Mouse (Mus musculus) kidney, embryonic 14.5 days (tissue): Measurements from ENCODE around the gene Gls. TPM values are rescaled to one million over a fixed set of nuclear protein-coding genes. Genes with fewer than 3 reads are reported as not detected.

Experiments used
- ATAC-seq: fragments of 200-750 bp; cut with Nextera tagmentation; 2 replicates; pipeline ENCODE4 v1.8.0; 2017; ENCODE audit warnings: moderate number of reproducible peaks, mild to moderate bottlenecking, moderate TSS enrichment, moderate library complexity; ENCODE audit not compliant: low FRiP score, low TSS enrichment
- H3K27ac ChIP-seq: fragments of 300-500 bp; sonication (generic); 2 replicates; pipeline ENCODE4 v1.5.1; 2014; ENCODE audit warnings: low read depth, mild to moderate bottlenecking, low read length, moderate library complexity, mixed read lengths
- H3K27me3 ChIP-seq: fragments of 300-500 bp; sonication (generic); 2 replicates; pipeline ENCODE4 v1.6.1; 2014; ENCODE audit warnings: mild to moderate bottlenecking, low read length; ENCODE audit not compliant: control insufficient read depth, insufficient read depth
- H3K36me3 ChIP-seq: fragments of 300-500 bp; sonication (generic); 2 replicates; pipeline ENCODE4 v1.6.1; 2014; ENCODE audit warnings: low read length, mixed read lengths; ENCODE audit not compliant: control insufficient read depth, insufficient read depth
- H3K4me1 ChIP-seq: fragments of 300-500 bp; sonication (generic); 2 replicates; pipeline ENCODE4 v1.6.1; 2014; ENCODE audit warnings: low read length, mixed read lengths; ENCODE audit not compliant: control insufficient read depth, insufficient read depth
- H3K4me2 ChIP-seq: fragments of 300-500 bp; sonication (generic); replicated peaks from 2 replicates; pipeline ENCODE4 v1.6.1; 2014; ENCODE audit warnings: low read depth, mild to moderate bottlenecking, low read length
- H3K4me3 ChIP-seq: fragments of 300-500 bp; sonication (generic); 2 replicates; pipeline ENCODE4 v1.5.1; 2014; ENCODE audit warnings: mild to moderate bottlenecking, low read length
- H3K9ac ChIP-seq: fragments of 300-500 bp; sonication (generic); 2 replicates; pipeline ENCODE4 v1.6.1; 2014; ENCODE audit warnings: low read depth, mild to moderate bottlenecking, low read length, moderate library complexity
- H3K9me3 ChIP-seq: fragments of 300-500 bp; sonication (generic); 2 replicates; pipeline ENCODE4 v1.6.1; 2016; ENCODE audit warnings: low read length; ENCODE audit not compliant: control insufficient read depth
- WGBS: fragments of 180-500 bp; shearing (Covaris S2); extraction: QIAGEN DNeasy Blood & Tissue Kit; methylation state at CpG from one replicate; pipeline ENCODE4 v1.1.7; 2014; 5-methylcytosine and 5-hydroxymethylcytosine counted together
- polyA plus RNA-seq: library from polyadenylated mRNA; unstranded; fragments of >200 nt; fragmentation: Nextera tagmentation; extraction: Ambion mirVana; gene quantifications from 2 replicates; pipeline ENCODE4 v1.2.1, GENCODE M21; 2014

Gls gene
- polyA plus RNA-seq, 1 experiment from 2014 or later, result 37.1 TPM

GRCm38 (mm10) chr1:52267606-52268005 is 34.6 kb upstream of the Gls start:
- no peaks in the 10 kb centered on the region for H3K9me3 ChIP-seq
- H3K36me3 ChIP-seq, result no peaks in the 10 kb centered on the region
- no peak overlapping the region for H3K27ac ChIP-seq
- H3K4me1 ChIP-seq, result no peaks in the 10 kb centered on the region
- 52% methylated on average over 3 of the region's 3 CpGs for whole genome bisulfite sequencing
- H3K4me3 ChIP-seq, result no peak overlapping the region
- ATAC-seq, result no peak
- no peak overlapping the region for H3K4me2 ChIP-seq
- no peaks in the 10 kb centered on the region for H3K27me3 ChIP-seq
- H3K9ac ChIP-seq, result no peak overlapping the region

GRCm38 (mm10) chr1:52265886-52266516 is 33.0 kb upstream of the Gls start:
- H3K27ac ChIP-seq, result no peak overlapping the region

GRCm38 (mm10) chr1:52264290-52264689 is 31.3 kb upstream of the Gls start:
- H3K27ac ChIP-seq, result no peak overlapping the region
- no peaks in the 10 kb centered on the region for H3K9me3 ChIP-seq
- WGBS, result 56% methylated on average over 3 of the region's 3 CpGs
- H3K9ac ChIP-seq, result no peak overlapping the region
- H3K4me3 ChIP-seq, result no peak overlapping the region
- ATAC-seq, result no peak
- no peak overlapping the region for H3K4me2 ChIP-seq
- H3K36me3 ChIP-seq, result no peaks in the 10 kb centered on the region
- no peaks in the 10 kb centered on the region for H3K27me3 ChIP-seq
- no peaks in the 10 kb centered on the region for H3K4me1 ChIP-seq

More at GRCm38 (mm10) chr1:52265886-52266516, 33.0 kb upstream of the Gls start:
- Histone ChIP-seq H3K9me3 (no peaks in the 10 kb centered on the region), H3K9ac (no peak overlapping the region), H3K4me3 (no peak overlapping the region), H3K4me1 (no peaks in the 10 kb centered on the region), H3K36me3 (no peaks in the 10 kb centered on the region), H3K4me2 (no peak overlapping the region), H3K27me3 (no peaks in the 10 kb centered on the region)
- no peak for ATAC-seq
- 77% methylated on average over 3 of the region's 3 CpGs for WGBS

- no peak overlapping the region for H3K27ac ChIP-seq
Measured at GRCm38 (mm10) chr1:52260354-52261090, 27.5 kb upstream of the Gls start.

GRCm38 (mm10) chr1:52258006-52258749 is 25.1 kb upstream of the Gls start:
- H3K4me1 ChIP-seq, result no peaks in the 10 kb centered on the region
- H3K36me3 ChIP-seq, result no peaks in the 10 kb centered on the region
- no peak overlapping the region for H3K9ac ChIP-seq
- no peaks in the 10 kb centered on the region for H3K27me3 ChIP-seq
- no peak overlapping the region for H3K4me3 ChIP-seq
- H3K27ac ChIP-seq, result no peak overlapping the region
- WGBS, result 82% methylated on average over 9 of the region's 9 CpGs
- no peak for ATAC-seq
- no peaks in the 10 kb centered on the region for H3K9me3 ChIP-seq
- no peak overlapping the region for H3K4me2 ChIP-seq

More at GRCm38 (mm10) chr1:52260354-52261090, 27.5 kb upstream of the Gls start:
- no peaks in the 10 kb centered on the region for H3K4me1 ChIP-seq
- no peak overlapping the region for H3K4me2 ChIP-seq
- H3K27me3 ChIP-seq, result no peaks in the 10 kb centered on the region
- H3K9me3 ChIP-seq, result no peaks in the 10 kb centered on the region
- no peak overlapping the region for H3K4me3 ChIP-seq
- H3K36me3 ChIP-seq, result no peaks in the 10 kb centered on the region
- 93% methylated on average over 4 of the region's 4 CpGs for WGBS
- no peak overlapping the region for H3K9ac ChIP-seq
- ATAC-seq, result no peak

GRCm38 (mm10) chr1:52256916-52257315 is 23.9 kb upstream of the Gls start:
- H3K4me3 ChIP-seq, result no peak overlapping the region
- H3K9me3 ChIP-seq, result no peaks in the 10 kb centered on the region
- no peak overlapping the region for H3K4me2 ChIP-seq
- H3K27me3 ChIP-seq, result no peaks in the 10 kb centered on the region
- ATAC-seq, result no peak
- H3K4me1 ChIP-seq, result no peaks in the 10 kb centered on the region
- 56% methylated on average over 4 of the region's 4 CpGs for WGBS
- no peaks in the 10 kb centered on the region for H3K36me3 ChIP-seq
- no peak overlapping the region for H3K9ac ChIP-seq
- no peak overlapping the region for H3K27ac ChIP-seq

GRCm38 (mm10) chr1:52256194-52256593 is 23.2 kb upstream of the Gls start:
- H3K27ac ChIP-seq, result no peak overlapping the region
- H3K4me1 ChIP-seq, result 0 out of 2 replicates have a peak, but pooled peaks cover 5% of the 10 kb centered on the region
- H3K4me2 ChIP-seq, result no peak overlapping the region
- H3K36me3 ChIP-seq, result no peaks in the 10 kb centered on the region
- no peak for ATAC-seq
- H3K4me3 ChIP-seq, result no peak overlapping the region
- no peaks in the 10 kb centered on the region for H3K27me3 ChIP-seq
- WGBS, result 76% methylated on average over 4 of the region's 4 CpGs
- no peak overlapping the region for H3K9ac ChIP-seq
- no peaks in the 10 kb centered on the region for H3K9me3 ChIP-seq

GRCm38 (mm10) chr1:52254411-52254810 is 21.4 kb upstream of the Gls start:
- H3K4me2 ChIP-seq, result no peak overlapping the region
- H3K36me3 ChIP-seq, result no peaks in the 10 kb centered on the region
- H3K27me3 ChIP-seq, result no peaks in the 10 kb centered on the region
- no peak for ATAC-seq
- H3K4me3 ChIP-seq, result no peak overlapping the region
- 0 out of 2 replicates have a peak, but pooled peaks cover 8% of the 10 kb centered on the region for H3K4me1 ChIP-seq
- no peak overlapping the region for H3K9ac ChIP-seq
- H3K9me3 ChIP-seq, result no peaks in the 10 kb centered on the region
- WGBS, result 56% methylated on average over 2 of the region's 2 CpGs
- H3K27ac ChIP-seq, result no peak overlapping the region

- Histone ChIP-seq H3K9me3 (no peaks in the 10 kb centered on the region), H3K4me2 (no peak overlapping the region), H3K27me3 (no peaks in the 10 kb centered on the region), H3K36me3 (no peaks in the 10 kb centered on the region), H3K4me3 (no peak overlapping the region), H3K4me1 (0 out of 2 replicates have a peak, but pooled peaks cover 8% of the 10 kb centered on the region), H3K9ac (no peak overlapping the region), H3K27ac (no peak overlapping the region)
- peak; percentile 71 for ATAC-seq
- 40% methylated on average over 6 of the region's 6 CpGs for WGBS
Measured at GRCm38 (mm10) chr1:52253386-52253785, 20.4 kb upstream of the Gls start.
